Mouse (Mus musculus): ENCODE data around the gene Thsd4.
"Not testable (repeated sequence)": the region's sequence is repeated elsewhere in the genome, so short reads cannot be mapped to it uniquely, and the experiment has no call there.

The Thsd4 gene

GRCm38 (mm10) chr9:60296276-60296675 is 225.6 kb downstream of the Thsd4 start:
- no peak for DNase-seq

GRCm38 (mm10) chr9:60295199-60295598 is 226.6 kb downstream of the Thsd4 start:
- no peak for DNase-seq

- no peak for DNase-seq
Measured at GRCm38 (mm10) chr9:60293129-60293528, 228.7 kb downstream of the Thsd4 start.

- no peak for DNase-seq
Measured at GRCm38 (mm10) chr9:60290780-60291179, 231.1 kb downstream of the Thsd4 start.

- DNase-seq: no peak
Measured at GRCm38 (mm10) chr9:60288789-60289188, 233.1 kb downstream of the Thsd4 start.

- no peak for DNase-seq
Measured at GRCm38 (mm10) chr9:60286390-60286789, 235.5 kb downstream of the Thsd4 start.

GRCm38 (mm10) chr9:60285047-60285462 is 236.8 kb downstream of the Thsd4 start:
- DNase-seq: no peak

GRCm38 (mm10) chr9:60284318-60284717 is 237.5 kb downstream of the Thsd4 start:
- DNase-seq: no peak

GRCm38 (mm10) chr9:60283546-60283945 is 238.3 kb downstream of the Thsd4 start:
- no peak for DNase-seq

- DNase-seq: no peak
Measured at GRCm38 (mm10) chr9:60281281-60281680, 240.6 kb downstream of the Thsd4 start.

- DNase-seq: no peak
Measured at GRCm38 (mm10) chr9:60280786-60281185, 241.1 kb downstream of the Thsd4 start.

GRCm38 (mm10) chr9:60279556-60279955 is 242.3 kb downstream of the Thsd4 start:
- DNase-seq: no peak

GRCm38 (mm10) chr9:60276351-60276750 is 245.5 kb downstream of the Thsd4 start:
- DNase-seq: no peak

GRCm38 (mm10) chr9:60275410-60276159 is 246.3 kb downstream of the Thsd4 start:
- no peak for DNase-seq

GRCm38 (mm10) chr9:60274503-60274902 is 247.3 kb downstream of the Thsd4 start:
- no peak for DNase-seq

GRCm38 (mm10) chr9:60272345-60272744 is 249.5 kb downstream of the Thsd4 start:
- DNase-seq: not testable (repeated sequence)

- DNase-seq: no peak
Measured at GRCm38 (mm10) chr9:60271940-60272339, 249.9 kb downstream of the Thsd4 start.

GRCm38 (mm10) chr9:60269807-60270206 is 252.0 kb downstream of the Thsd4 start:
- DNase-seq: no peak

- DNase-seq: no peak
Measured at GRCm38 (mm10) chr9:60267273-60267626, 254.6 kb downstream of the Thsd4 start.

- no peak for DNase-seq
Measured at GRCm38 (mm10) chr9:60266583-60267272, 255.1 kb downstream of the Thsd4 start.

GRCm38 (mm10) chr9:60264586-60265325 is 257.1 kb downstream of the Thsd4 start:
- no peak for DNase-seq

- DNase-seq: no peak
Measured at GRCm38 (mm10) chr9:60262515-60263140, 259.2 kb downstream of the Thsd4 start.

GRCm38 (mm10) chr9:60259626-60260025 is 262.2 kb downstream of the Thsd4 start:
- DNase-seq: no peak
